Mouse (Mus musculus) erythroblast, embryonic 14.5 days (primary cell): ENCODE data around the gene Elovl7.

ENCODE experiments used
- GATA1 ChIP-seq: IDR thresholded peaks from 2 replicates; pipeline ENCODE4 v1.6.1; 2012; ENCODE audit warnings: low read length, inconsistent platforms, mixed read lengths
- TAL1 ChIP-seq: IDR thresholded peaks from 3 replicates; pipeline ENCODE4 v1.6.1; 2012; ENCODE audit warnings: low read length, inconsistent platforms, mixed read lengths

- TF ChIP-seq TAL1: no peak
- no peak for TF ChIP-seq GATA1
Measured at GRCm38 (mm10) chr13:108300346-108300950, 86.2 kb downstream of the Elovl7 start.
